Mouse (Mus musculus) cerebellum, adult 11 months (tissue): ENCODE results near the gene Zc3h12d.
"Not testable (repeated sequence)": the region's sequence is repeated elsewhere in the genome, so short reads cannot be mapped to it uniquely, and the experiment has no call there.

Experiments used
- DNase-seq: peaks from one replicate; pipeline ENCODE4 v3.0.0; 2022

The Zc3h12d gene

GRCm38 (mm10) chr10:7874194-7874593 lies 41.9 kb downstream of the Zc3h12d start:
- no peak for DNase-seq

- not testable (repeated sequence) for DNase-seq
Observed at GRCm38 (mm10) chr10:7880283-7880682, 48.0 kb downstream of the Zc3h12d start.

- DNase-seq = no peak
Observed at GRCm38 (mm10) chr10:7881971-7882370, 49.7 kb downstream of the Zc3h12d start.

GRCm38 (mm10) chr10:7883524-7883923 lies 51.3 kb downstream of the Zc3h12d start:
- peak; percentile 70 for DNase-seq

- DNase-seq = no peak
Observed at GRCm38 (mm10) chr10:7888256-7888868, 56.1 kb downstream of the Zc3h12d start.

GRCm38 (mm10) chr10:7900719-7901627 lies 68.7 kb downstream of the Zc3h12d start:
- no peak for DNase-seq

- no peak for DNase-seq
Observed at GRCm38 (mm10) chr10:7904157-7904556, 71.9 kb downstream of the Zc3h12d start.

GRCm38 (mm10) chr10:7907151-7907550 lies 74.9 kb downstream of the Zc3h12d start:
- DNase-seq = no peak

GRCm38 (mm10) chr10:7911268-7911667 lies 79.0 kb downstream of the Zc3h12d start:
- DNase-seq = peak; percentile 29
